9 mouse cellular contexts compared by ENCODE assay signal in the genomic region with DNA sequence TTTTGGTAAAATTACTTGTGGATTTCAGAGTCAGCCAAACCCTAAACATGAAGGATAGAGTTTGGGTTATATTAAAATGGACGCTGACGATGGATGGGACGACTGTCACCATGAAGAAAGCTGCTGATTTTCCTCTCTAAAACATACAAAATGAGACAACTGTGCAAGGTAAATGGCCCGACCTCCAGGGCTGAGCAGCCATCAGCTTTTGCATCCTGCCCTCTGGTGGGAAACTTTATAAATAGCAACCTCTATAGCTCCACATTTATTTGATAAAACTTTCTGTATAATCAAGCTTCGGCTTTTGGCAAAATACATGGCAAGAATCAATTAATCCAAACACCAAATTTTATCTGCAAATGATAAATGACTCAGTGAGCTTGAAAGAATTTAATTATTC. TPM values are rescaled to one million over a fixed set of nuclear protein-coding genes. Genes with fewer than 3 reads are reported as not detected.
DNase-seq lines count a peak whose midpoint lies in the region; ATAC-seq and TF ChIP-seq lines count a peak whose summit lies in the region.
"Had no signal": no experiment of that assay in that cellular context is flagged by ENCODE, and none has a peak within 500 bp of the region (broad histone marks: within the 10 kb centered on the region; RNA-seq: fewer than 3 reads in every experiment).

No protein-coding gene starts in this region.

- TF ChIP-seq CTCF in Patski (IDR thresholded peaks at IDR 0.05) = peak; percentile 76
- TF ChIP-seq CTCF in embryonic fibroblast, embryonic 13.5 days (IDR thresholded peaks at IDR 0.05; ENCODE audit: borderline replicate concordance, insufficient read depth, low read length) = peak; percentile 47; the same call in 1 of the 2 replicates

- peak; percentile 41 for DNase-seq in hindbrain, embryonic 11.5 days (ENCODE audit: low spot score)
- DNase-seq in 416B (ENCODE audit: low read depth) (peak; percentile 50), Patski (ENCODE audit: low read depth, low spot score) (no peak)
- no peak for DNase-seq in natural killer cell, adult 2 months (ENCODE audit: low spot score in 2 of 2)
- DNase-seq in adrenal gland, adult 2 months = no peak

- no peak overlapping the region for H3K9ac ChIP-seq in hindbrain, embryonic 11.5 days (ENCODE audit: low read depth, low read length)
- no peak overlapping the region for H3K9ac ChIP-seq in hindbrain, embryonic 12.5 days
- no peak overlapping the region for H3K9ac ChIP-seq in midbrain, embryonic 15.5 days
- H3K9ac ChIP-seq: limb, embryonic 15.5 days had no signal

- no peak overlapping the region for H3K4me3 ChIP-seq in hindbrain, embryonic 11.5 days (ENCODE audit: low read depth, low read length)
- no peak overlapping the region for H3K4me3 ChIP-seq in hindbrain, embryonic 12.5 days
- H3K4me3 ChIP-seq in embryonic fibroblast, embryonic 13.5 days (ENCODE audit: insufficient read depth, low read length) = no peak overlapping the region
- no peak overlapping the region for H3K4me3 ChIP-seq in midbrain, embryonic 15.5 days
- H3K4me3 ChIP-seq: limb, embryonic 15.5 days had no signal

- 36% methylated on average over 5 of the region's 5 CpGs for WGBS in hindbrain, embryonic 11.5 days
- WGBS in hindbrain, embryonic 12.5 days = 35% methylated on average over 5 of the region's 5 CpGs
- 34% methylated on average over 5 of the region's 5 CpGs for WGBS in midbrain, embryonic 15.5 days

- in situ Hi-C loops in Patski (cut with MboI; ENCODE audit: low pct_unique_long_range_greater_than_20kb) = loop anchor here (25.0 kb wide), 1 partner anchor 960 kb away; no protein-coding TSS in a partner anchor

- H3K27me3 ChIP-seq in hindbrain, embryonic 11.5 days (ENCODE audit: control insufficient read depth, insufficient read depth, low read length) = no peaks in the 10 kb centered on the region
- no peaks in the 10 kb centered on the region for H3K27me3 ChIP-seq in hindbrain, embryonic 12.5 days
- H3K27me3 ChIP-seq in Patski = no peaks in the 10 kb centered on the region
- H3K27me3 ChIP-seq in midbrain, embryonic 15.5 days (replicated peaks) = no peaks in the 10 kb centered on the region
- H3K27me3 ChIP-seq: limb, embryonic 15.5 days had no signal

- no peak for TF ChIP-seq POLR2A in embryonic fibroblast, embryonic 13.5 days (IDR thresholded peaks at IDR 0.05; ENCODE audit: low read depth, low read length)

- no peaks in the 10 kb centered on the region for H3K4me1 ChIP-seq in hindbrain, embryonic 11.5 days (replicated peaks; ENCODE audit: control insufficient read depth, insufficient read depth, low read length)
- H3K4me1 ChIP-seq in hindbrain, embryonic 12.5 days = 0 out of 2 replicates have a peak, but pooled peaks cover 4% of the 10 kb centered on the region
- H3K4me1 ChIP-seq in embryonic fibroblast, embryonic 13.5 days (ENCODE audit: control insufficient read depth, insufficient read depth, low read length) = no peaks in the 10 kb centered on the region
- H3K4me1 ChIP-seq in midbrain, embryonic 15.5 days = peaks cover 2% of the 10 kb centered on the region; the same call in 1 of the 2 replicates

- no peak overlapping the region for H3K27ac ChIP-seq in hindbrain, embryonic 11.5 days (ENCODE audit: low read depth, low read length)
- H3K27ac ChIP-seq in hindbrain, embryonic 12.5 days = no peak overlapping the region
- H3K27ac ChIP-seq in embryonic fibroblast, embryonic 13.5 days (ENCODE audit: insufficient read depth, low read length) = no peak overlapping the region
- no peak overlapping the region for H3K27ac ChIP-seq in midbrain, embryonic 15.5 days
- H3K27ac ChIP-seq: limb, embryonic 15.5 days had no signal

- H3K9me3 ChIP-seq in hindbrain, embryonic 11.5 days (ENCODE audit: control insufficient read depth, low read length) = no peaks in the 10 kb centered on the region
- H3K9me3 ChIP-seq in hindbrain, embryonic 12.5 days (replicated peaks) = no peaks in the 10 kb centered on the region
- H3K9me3 ChIP-seq in midbrain, embryonic 15.5 days = no peaks in the 10 kb centered on the region
- H3K9me3 ChIP-seq: limb, embryonic 15.5 days had no signal

- CTCF ChIA-PET in Patski (lab: Charles Lee) = interaction anchor here (0.9 to 1.7 kb wide), 3 partner anchors 9 to 109 kb away, joined by 3 to 9 read pairs (median 4); no protein-coding TSS in a partner anchor

- ATAC-seq in hindbrain, embryonic 11.5 days (ENCODE audit: low FRiP score) = no peak
- ATAC-seq in hindbrain, embryonic 12.5 days (ENCODE audit: low FRiP score) = no peak
- no peak for ATAC-seq in Patski
- ATAC-seq in midbrain, embryonic 15.5 days (replicated peaks) = peak; percentile 46; the same call in 1 of the 2 replicates

- no peaks in the 10 kb centered on the region for H3K36me3 ChIP-seq in hindbrain, embryonic 11.5 days (ENCODE audit: control insufficient read depth, insufficient read depth, low read length)
- no peaks in the 10 kb centered on the region for H3K36me3 ChIP-seq in hindbrain, embryonic 12.5 days
- no peaks in the 10 kb centered on the region for H3K36me3 ChIP-seq in midbrain, embryonic 15.5 days (replicated peaks)
- H3K36me3 ChIP-seq: limb, embryonic 15.5 days had no signal

- POLR2A ChIA-PET in Patski (lab: Charles Lee) = no interaction called here

- H3K4me2 ChIP-seq in hindbrain, embryonic 11.5 days (replicated peaks; ENCODE audit: low read depth, low read length) = no peak overlapping the region
- H3K4me2 ChIP-seq in hindbrain, embryonic 12.5 days (replicated peaks) = no peak overlapping the region
- no peak overlapping the region for H3K4me2 ChIP-seq in midbrain, embryonic 15.5 days
- H3K4me2 ChIP-seq: limb, embryonic 15.5 days had no signal

RNA-seq across cellular contexts. Expression of a gene that starts 57.7 kb away (rescaled TPM):
- 3.5 and 3.8 TPM in 2 replicates for polyA plus RNA-seq in hindbrain, embryonic 11.5 days (2014; fragmentation: Nextera tagmentation; extraction: Ambion mirVana)
- 4.9 and 6.2 TPM in 2 replicates for polyA plus RNA-seq in hindbrain, embryonic 12.5 days (2016; fragmentation: Nextera tagmentation; extraction: Ambion mirVana)
- polyA plus RNA-seq in Patski (2021) = 1.1 TPM
- polyA plus RNA-seq in embryonic fibroblast, embryonic 13.5 days (2011; ENCODE audit: insufficient read length, low read depth, missing spikeins) = 2.4 and 7.7 TPM in 2 replicates
- polyA plus RNA-seq in midbrain, embryonic 15.5 days (2015; fragmentation: Nextera tagmentation; extraction: Ambion mirVana) = 6.4 and 7.3 TPM in 2 replicates
- total RNA-seq in adrenal gland, adult 2 months (2021) = 1 to 10 TPM; 2.4 to 3.0 TPM
- 0.65 and 0.83 TPM in 2 replicates for polyA plus RNA-seq in adrenal gland, adult 2 months (2012; rRNA removed)

Comparison
In these comparisons a context has a peak if more than half of its experiments do, and no peak if none do; other contexts are left out.
1. DNase-seq: peak in hindbrain, embryonic 11.5 days (single experiment) and 416B (single experiment); none in Patski (single experiment), natural killer cell, adult 2 months (0 of 2) and adrenal gland, adult 2 months (single experiment).